Mouse (Mus musculus): Measurements from ENCODE around the gene Ncbp3. TPM values are rescaled to one million over a fixed set of nuclear protein-coding genes. Genes with fewer than 3 reads are reported as not detected.

Gene Ncbp3
- polyA plus RNA-seq, 1 experiment from 2014 or later = 9.3 TPM

- H3K4me1 ChIP-seq (replicated peaks; ENCODE audit: control insufficient read depth, insufficient read depth, low read length) = no peaks in the 10 kb centered on the region
- no peak overlapping the region for H3K9ac ChIP-seq
- H3K27ac ChIP-seq = no peak overlapping the region
- H3K36me3 ChIP-seq (replicated peaks; ENCODE audit: control insufficient read depth, insufficient read depth) = peaks cover 84% of the 10 kb centered on the region
- no peak for ATAC-seq (ENCODE audit: low FRiP score)
- DNase-seq (ENCODE audit: low spot score) = no peak
- H3K4me2 ChIP-seq (replicated peaks) = no peak overlapping the region
- no peaks in the 10 kb centered on the region for H3K27me3 ChIP-seq (ENCODE audit: control insufficient read depth, insufficient read depth, low read length)
- H3K9me3 ChIP-seq (ENCODE audit: control insufficient read depth, low read length) = no peaks in the 10 kb centered on the region
- WGBS = 79% methylated on average over 4 of the region's 4 CpGs
- no peak overlapping the region for H3K4me3 ChIP-seq (replicated peaks; ENCODE audit: low read length)
Measured at GRCm38 (mm10) chr11:73076733-73077132, 29.1 kb downstream of the Ncbp3 start.

GRCm38 (mm10) chr11:73077211-73077720 lies 29.7 kb downstream of the Ncbp3 start:
- no peak overlapping the region for H3K4me2 ChIP-seq (replicated peaks)
- H3K9ac ChIP-seq = no peak overlapping the region
- peaks cover 87% of the 10 kb centered on the region for H3K36me3 ChIP-seq (replicated peaks; ENCODE audit: control insufficient read depth, insufficient read depth)
- H3K9me3 ChIP-seq (ENCODE audit: control insufficient read depth, low read length) = no peaks in the 10 kb centered on the region
- ATAC-seq (ENCODE audit: low FRiP score) = no peak
- no peak for DNase-seq (ENCODE audit: low spot score)
- H3K4me1 ChIP-seq (replicated peaks; ENCODE audit: control insufficient read depth, insufficient read depth, low read length) = no peaks in the 10 kb centered on the region
- no peaks in the 10 kb centered on the region for H3K27me3 ChIP-seq (ENCODE audit: control insufficient read depth, insufficient read depth, low read length)
- H3K4me3 ChIP-seq (replicated peaks; ENCODE audit: low read length) = no peak overlapping the region
- H3K27ac ChIP-seq = no peak overlapping the region
- 88% methylated on average over 6 of the region's 6 CpGs for WGBS

GRCm38 (mm10) chr11:73078615-73079014 lies 31.0 kb downstream of the Ncbp3 start:
- H3K9me3 ChIP-seq (ENCODE audit: control insufficient read depth, low read length) = no peaks in the 10 kb centered on the region

GRCm38 (mm10) chr11:73080306-73080705 lies 32.7 kb downstream of the Ncbp3 start:
- no peak for ATAC-seq (ENCODE audit: low FRiP score)
- no peak overlapping the region for H3K4me3 ChIP-seq (replicated peaks; ENCODE audit: low read length)
- H3K27ac ChIP-seq = no peak overlapping the region
- no peaks in the 10 kb centered on the region for H3K9me3 ChIP-seq (ENCODE audit: control insufficient read depth, low read length)
- H3K27me3 ChIP-seq (ENCODE audit: control insufficient read depth, insufficient read depth, low read length) = no peaks in the 10 kb centered on the region
- DNase-seq (ENCODE audit: low spot score) = no peak
- peaks cover 78% of the 10 kb centered on the region for H3K36me3 ChIP-seq (replicated peaks; ENCODE audit: control insufficient read depth, insufficient read depth)
- 94% methylated on average over 3 of the region's 3 CpGs for WGBS
- H3K4me2 ChIP-seq (replicated peaks) = no peak overlapping the region
- H3K4me1 ChIP-seq (replicated peaks; ENCODE audit: control insufficient read depth, insufficient read depth, low read length) = no peaks in the 10 kb centered on the region
- no peak overlapping the region for H3K9ac ChIP-seq

More at GRCm38 (mm10) chr11:73078615-73079014, 31.0 kb downstream of the Ncbp3 start:
- no peaks in the 10 kb centered on the region for H3K4me1 ChIP-seq (replicated peaks; ENCODE audit: control insufficient read depth, insufficient read depth, low read length)
- H3K4me2 ChIP-seq (replicated peaks) = no peak overlapping the region
- no peak overlapping the region for H3K9ac ChIP-seq
- H3K4me3 ChIP-seq (replicated peaks; ENCODE audit: low read length) = no peak overlapping the region
- ATAC-seq (ENCODE audit: low FRiP score) (no peak), DNase-seq (ENCODE audit: low spot score) (no peak)
- no peaks in the 10 kb centered on the region for H3K27me3 ChIP-seq (ENCODE audit: control insufficient read depth, insufficient read depth, low read length)
- 95% methylated on average over 8 of the region's 8 CpGs for WGBS
- H3K27ac ChIP-seq = no peak overlapping the region
- H3K36me3 ChIP-seq (replicated peaks; ENCODE audit: control insufficient read depth, insufficient read depth) = peaks cover 82% of the 10 kb centered on the region

GRCm38 (mm10) chr11:73084303-73084702 lies 36.7 kb downstream of the Ncbp3 start:
- H3K27ac ChIP-seq = 0 out of 2 replicates have a peak overlapping the region, but pooled peaks have one; percentile 32
- no peak overlapping the region for H3K4me2 ChIP-seq (replicated peaks)
- H3K9me3 ChIP-seq (ENCODE audit: control insufficient read depth, low read length) = no peaks in the 10 kb centered on the region
- H3K9ac ChIP-seq = no peak overlapping the region
- peaks cover 58% of the 10 kb centered on the region for H3K36me3 ChIP-seq (replicated peaks; ENCODE audit: control insufficient read depth, insufficient read depth)
- WGBS = 80% methylated on average over 6 of the region's 6 CpGs
- ATAC-seq (ENCODE audit: low FRiP score) (no peak), DNase-seq (ENCODE audit: low spot score) (no peak)
- H3K4me1 ChIP-seq (replicated peaks; ENCODE audit: control insufficient read depth, insufficient read depth, low read length) = no peaks in the 10 kb centered on the region
- H3K27me3 ChIP-seq (ENCODE audit: control insufficient read depth, insufficient read depth, low read length) = no peaks in the 10 kb centered on the region
- H3K4me3 ChIP-seq (replicated peaks; ENCODE audit: low read length) = no peak overlapping the region

GRCm38 (mm10) chr11:73084804-73085231 lies 37.2 kb downstream of the Ncbp3 start:
- no peaks in the 10 kb centered on the region for H3K9me3 ChIP-seq (ENCODE audit: control insufficient read depth, low read length)
- ATAC-seq (ENCODE audit: low FRiP score) (no peak), DNase-seq (ENCODE audit: low spot score) (no peak)
- H3K9ac ChIP-seq = no peak overlapping the region
- H3K27ac ChIP-seq = peak overlapping the region; percentile 32; the same call in 1 of the 2 replicates
- peaks cover 53% of the 10 kb centered on the region for H3K36me3 ChIP-seq (replicated peaks; ENCODE audit: control insufficient read depth, insufficient read depth)
- H3K27me3 ChIP-seq (ENCODE audit: control insufficient read depth, insufficient read depth, low read length) = no peaks in the 10 kb centered on the region
- WGBS = 69% methylated on average over 10 of the region's 10 CpGs
- H3K4me3 ChIP-seq (replicated peaks; ENCODE audit: low read length) = no peak overlapping the region
- no peak overlapping the region for H3K4me2 ChIP-seq (replicated peaks)
- no peaks in the 10 kb centered on the region for H3K4me1 ChIP-seq (replicated peaks; ENCODE audit: control insufficient read depth, insufficient read depth, low read length)

GRCm38 (mm10) chr11:73085391-73085790 lies 37.8 kb downstream of the Ncbp3 start:
- no peak overlapping the region for H3K9ac ChIP-seq
- no peaks in the 10 kb centered on the region for H3K4me1 ChIP-seq (replicated peaks; ENCODE audit: control insufficient read depth, insufficient read depth, low read length)
- ATAC-seq (ENCODE audit: low FRiP score) = no peak
- DNase-seq (ENCODE audit: low spot score) = no peak
- WGBS = 85% methylated on average over 7 of the region's 7 CpGs
- no peak overlapping the region for H3K4me3 ChIP-seq (replicated peaks; ENCODE audit: low read length)
- no peaks in the 10 kb centered on the region for H3K27me3 ChIP-seq (ENCODE audit: control insufficient read depth, insufficient read depth, low read length)
- no peak overlapping the region for H3K4me2 ChIP-seq (replicated peaks)
- H3K27ac ChIP-seq = peak overlapping the region; percentile 32; the same call in 1 of the 2 replicates
- H3K36me3 ChIP-seq (replicated peaks; ENCODE audit: control insufficient read depth, insufficient read depth) = peaks cover 48% of the 10 kb centered on the region
- H3K9me3 ChIP-seq (ENCODE audit: control insufficient read depth, low read length) = no peaks in the 10 kb centered on the region

- DNase-seq (ENCODE audit: low spot score) (no peak), ATAC-seq (ENCODE audit: low FRiP score) (no peak)
- Histone ChIP-seq H3K27ac (no peak overlapping the region), H3K4me3 (replicated peaks; ENCODE audit: low read length) (no peak overlapping the region), H3K36me3 (replicated peaks; ENCODE audit: control insufficient read depth, insufficient read depth) (peaks cover 24% of the 10 kb centered on the region), H3K27me3 (ENCODE audit: control insufficient read depth, insufficient read depth, low read length) (no peaks in the 10 kb centered on the region), H3K4me1 (replicated peaks; ENCODE audit: control insufficient read depth, insufficient read depth, low read length) (no peaks in the 10 kb centered on the region), H3K4me2 (replicated peaks) (no peak overlapping the region), H3K9ac (no peak overlapping the region), H3K9me3 (ENCODE audit: control insufficient read depth, low read length) (no peaks in the 10 kb centered on the region)
- 72% methylated on average over 6 of the region's 6 CpGs for WGBS
Measured at GRCm38 (mm10) chr11:73087700-73088480, 40.3 kb downstream of the Ncbp3 start.

- WGBS = 81% methylated on average over 4 of the region's 4 CpGs
- Histone ChIP-seq H3K27me3 (ENCODE audit: control insufficient read depth, insufficient read depth, low read length) (no peaks in the 10 kb centered on the region), H3K4me1 (replicated peaks; ENCODE audit: control insufficient read depth, insufficient read depth, low read length) (no peaks in the 10 kb centered on the region), H3K27ac (no peak within 1 kb of the TSS), H3K9me3 (ENCODE audit: control insufficient read depth, low read length) (no peaks in the 10 kb centered on the region), H3K4me3 (replicated peaks; ENCODE audit: low read length) (no peak within 1 kb of the TSS), H3K4me2 (replicated peaks) (no peak within 1 kb of the TSS), H3K36me3 (replicated peaks; ENCODE audit: control insufficient read depth, insufficient read depth) (peaks cover 8% of the 10 kb centered on the region), H3K9ac (no peak within 1 kb of the TSS)
- DNase-seq (ENCODE audit: low spot score) = no peak
- no peak for ATAC-seq (ENCODE audit: low FRiP score)
Measured at GRCm38 (mm10) chr11:73090283-73090682, 42.7 kb downstream of the Ncbp3 start, which contains the start of gene Itgae. Gene Itgae, plus strand, starts transcription at chr11:73090583.
